Mouse (Mus musculus) C2C12 (cell line): ENCODE results near the gene Grm4. TPM values are rescaled to one million over a fixed set of nuclear protein-coding genes. Genes with fewer than 3 reads are reported as not detected.

Experiments
- H3K27me3 ChIP-seq: one replicate; pipeline ENCODE4 v1.6.1; 2011; ENCODE audit not compliant: control insufficient read depth, insufficient read depth, insufficient read length
- H3K36me3 ChIP-seq: one replicate; pipeline ENCODE4 v1.6.1; 2011; ENCODE audit not compliant: control insufficient read depth, insufficient read depth
- H3K4me3 ChIP-seq: one replicate; pipeline ENCODE4 v1.5.1; 2011; ENCODE audit warnings: mild to moderate bottlenecking, control low read depth; ENCODE audit not compliant: poor library complexity, insufficient read depth, severe bottlenecking
- H3K79me2 ChIP-seq: one replicate; pipeline ENCODE4 v1.6.1; 2011; ENCODE audit not compliant: control insufficient read depth, insufficient read depth
- H3K79me3 ChIP-seq: one replicate; pipeline ENCODE4 v1.6.1; 2011; ENCODE audit warnings: low read depth, control low read depth
- H3ac ChIP-seq: one replicate; pipeline ENCODE3; 2011; ENCODE audit warnings: low read depth; ENCODE audit not compliant: control insufficient read depth, insufficient read length
- CEBPB ChIP-seq: IDR thresholded peaks from one replicate; pipeline ENCODE4 v1.6.1; 2011; ENCODE audit warnings: low read depth, mild to moderate bottlenecking, control low read depth, moderate library complexity
- CTCF ChIP-seq: IDR thresholded peaks from one replicate; pipeline ENCODE4 v1.5.1; 2011; ENCODE audit not compliant: control insufficient read depth, insufficient read depth, insufficient read length
- FOSL1 ChIP-seq: IDR thresholded peaks from one replicate; pipeline ENCODE4 v1.8.0; 2011; ENCODE audit warnings: mild to moderate bottlenecking, low read length; ENCODE audit not compliant: poor library complexity, insufficient read depth, severe bottlenecking
- MAX ChIP-seq: IDR thresholded peaks from one replicate; pipeline ENCODE4 v1.6.1; 2011; ENCODE audit warnings: mild to moderate bottlenecking, control low read depth
- MYOD1 ChIP-seq: IDR thresholded peaks from one replicate; pipeline ENCODE4 v1.6.1; 2011; ENCODE audit warnings: low read depth; ENCODE audit not compliant: control insufficient read depth, insufficient read length
- MYOG ChIP-seq: IDR thresholded peaks from one replicate; pipeline ENCODE4 v1.6.1; 2011; ENCODE audit not compliant: control insufficient read depth, insufficient read length; ENCODE audit errors: extremely low read depth
- USF1 ChIP-seq: IDR thresholded peaks from one replicate; pipeline ENCODE4 v1.6.1; 2011; ENCODE audit warnings: low read depth, mild to moderate bottlenecking, control low read depth, moderate library complexity
- polyA plus RNA-seq: library from polyadenylated mRNA; unstranded; fragments of >200 nt; fragmentation: generic; extraction: Trizol; gene quantifications from one replicate; pipeline ENCODE4 v1.2.1, GENCODE M21; 2012; ENCODE audit warnings: missing spikeins

The Grm4 gene
- polyA plus RNA-seq, 1 experiment = not detected

GRCm38 (mm10) chr17:27441778-27442177 lies 79.4 kb downstream of the Grm4 start:
- Histone ChIP-seq H3K79me2 (no peaks in the 10 kb centered on the region), H3ac (no peak overlapping the region), H3K79me3 (no peaks in the 10 kb centered on the region), H3K36me3 (no peaks in the 10 kb centered on the region), H3K4me3 (no peak overlapping the region), H3K27me3 (peaks cover 91% of the 10 kb centered on the region)
- TF ChIP-seq USF1 = no peak
- no peak for TF ChIP-seq MYOG
- no peak for TF ChIP-seq CEBPB
- TF ChIP-seq MYOD1 = no peak
- TF ChIP-seq MAX = no peak
- no peak for TF ChIP-seq FOSL1
- TF ChIP-seq CTCF = no peak

GRCm38 (mm10) chr17:27435799-27436198 lies 85.4 kb downstream of the Grm4 start:
- H3K79me2 ChIP-seq = no peaks in the 10 kb centered on the region
- H3K4me3 ChIP-seq = no peak overlapping the region
- no peak for TF ChIP-seq MYOG
- no peak for TF ChIP-seq USF1
- no peak for TF ChIP-seq CTCF
- TF ChIP-seq MAX = no peak
- no peak for TF ChIP-seq CEBPB
- TF ChIP-seq FOSL1 = no peak
- TF ChIP-seq MYOD1 = no peak
- peaks cover 87% of the 10 kb centered on the region for H3K27me3 ChIP-seq
- H3K36me3 ChIP-seq = no peaks in the 10 kb centered on the region
- no peak overlapping the region for H3ac ChIP-seq
- H3K79me3 ChIP-seq = no peaks in the 10 kb centered on the region

GRCm38 (mm10) chr17:27435225-27435624 lies 86.0 kb downstream of the Grm4 start:
- peaks cover 83% of the 10 kb centered on the region for H3K27me3 ChIP-seq

GRCm38 (mm10) chr17:27434066-27434465 lies 87.1 kb downstream of the Grm4 start:
- Histone ChIP-seq H3ac (no peak overlapping the region), H3K79me2 (no peaks in the 10 kb centered on the region), H3K4me3 (no peak overlapping the region), H3K36me3 (no peaks in the 10 kb centered on the region), H3K27me3 (peaks cover 80% of the 10 kb centered on the region), H3K79me3 (no peaks in the 10 kb centered on the region)
- no peak for TF ChIP-seq CTCF
- TF ChIP-seq MYOG = no peak
- no peak for TF ChIP-seq MYOD1
- TF ChIP-seq MAX = no peak
- TF ChIP-seq USF1 = no peak
- TF ChIP-seq CEBPB = no peak
- no peak for TF ChIP-seq FOSL1

More at GRCm38 (mm10) chr17:27435225-27435624, 86.0 kb downstream of the Grm4 start:
- Histone ChIP-seq H3K4me3 (no peak overlapping the region), H3K36me3 (no peaks in the 10 kb centered on the region), H3ac (no peak overlapping the region), H3K79me2 (no peaks in the 10 kb centered on the region), H3K79me3 (no peaks in the 10 kb centered on the region)
- no peak for TF ChIP-seq FOSL1
- TF ChIP-seq MAX = no peak
- no peak for TF ChIP-seq CTCF
- no peak for TF ChIP-seq CEBPB
- TF ChIP-seq MYOG = no peak
- TF ChIP-seq USF1 = no peak
- no peak for TF ChIP-seq MYOD1

- no peak for TF ChIP-seq MYOD1
- TF ChIP-seq CTCF = no peak
- no peak for TF ChIP-seq MYOG
- no peak for TF ChIP-seq MAX
- no peak for TF ChIP-seq FOSL1
- no peak for TF ChIP-seq CEBPB
- no peak for TF ChIP-seq USF1
- no peaks in the 10 kb centered on the region for H3K36me3 ChIP-seq
- H3K79me3 ChIP-seq = no peaks in the 10 kb centered on the region
- H3ac ChIP-seq = no peak overlapping the region
- no peaks in the 10 kb centered on the region for H3K79me2 ChIP-seq
- no peak overlapping the region for H3K4me3 ChIP-seq
- peaks cover 73% of the 10 kb centered on the region for H3K27me3 ChIP-seq
These were observed 88.0 kb downstream of the Grm4 start for GRCm38 (mm10) chr17:27433179-27433680.

- H3ac ChIP-seq = no peak overlapping the region
- TF ChIP-seq CTCF = no peak
- TF ChIP-seq MYOG = no peak
- no peak for TF ChIP-seq CEBPB
- TF ChIP-seq MAX = no peak
- TF ChIP-seq MYOD1 = no peak
- TF ChIP-seq USF1 = no peak
- no peak for TF ChIP-seq FOSL1
- H3K79me3 ChIP-seq = no peaks in the 10 kb centered on the region
These were observed 89.0 kb downstream of the Grm4 start for GRCm38 (mm10) chr17:27432145-27432650.

More at GRCm38 (mm10) chr17:27432145-27432650, 89.0 kb downstream of the Grm4 start:
- Histone ChIP-seq H3K79me2 (no peaks in the 10 kb centered on the region), H3K36me3 (no peaks in the 10 kb centered on the region), H3K4me3 (no peak overlapping the region), H3K27me3 (peaks cover 66% of the 10 kb centered on the region)
